ENCODE assay signal across 8 mouse cellular contexts in the genomic region with DNA sequence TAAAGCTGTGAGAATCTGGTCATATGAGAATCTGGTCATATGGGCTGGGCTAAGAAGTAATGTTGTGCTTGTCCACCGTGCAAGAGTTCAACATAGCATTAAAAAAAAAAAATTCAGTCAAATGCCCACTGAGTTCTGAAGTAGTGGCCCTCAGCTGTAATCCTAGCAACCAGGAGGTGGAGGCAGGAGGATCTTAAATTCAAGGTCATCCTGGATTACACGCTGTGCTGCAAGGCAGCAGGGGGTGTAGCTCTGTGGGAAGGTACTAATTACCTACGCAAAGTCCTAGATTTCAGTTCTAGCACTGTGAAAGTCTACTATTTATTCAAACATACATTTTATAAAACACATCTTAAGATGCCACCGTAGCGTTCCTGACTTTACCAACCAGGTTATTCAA. TPM values are rescaled to one million over a fixed set of nuclear protein-coding genes. Genes with fewer than 3 reads are reported as not detected.
DNase-seq lines count a peak whose midpoint lies in the region; ATAC-seq and TF ChIP-seq lines count a peak whose summit lies in the region.

No protein-coding gene starts in this region.

- H3K4me2 ChIP-seq in intestine, embryonic 16.5 days (ENCODE audit: low read depth, low read length) = peak overlapping the region; percentile 68
- H3K4me2 ChIP-seq in neural tube, embryonic 14.5 days (ENCODE audit: low read depth, low read length) = peak overlapping the region; percentile 78

- peak overlapping the region; percentile 62 for H3K4me3 ChIP-seq in left cerebral cortex, adult 2 months
- H3K4me3 ChIP-seq in intestine, embryonic 16.5 days (ENCODE audit: low read length) = peak overlapping the region; percentile 76
- peak overlapping the region; percentile 63 for H3K4me3 ChIP-seq in neural tube, embryonic 14.5 days (ENCODE audit: low read depth, low read length)

- intact Hi-C loops in left cerebral cortex, adult 2 months (cut with DNase I) = loop anchor here (5.0 kb wide), 2 partner anchors 141 to 316 kb away; a partner anchor contains a TSS

- DNase-seq in left cerebral cortex, adult 2 months (ENCODE audit: extremely low spot score in 1 of 2, low spot score in 2 of 2) = no peak
- no peak for DNase-seq in left cerebral cortex, adult 8-10 months (ENCODE audit: low spot score in 2 of 2)
- no peak for DNase-seq in thymus, postnatal 25 days
- no peak for DNase-seq in left cerebral cortex, adult 18-20 months (ENCODE audit: low spot score in 2 of 2)
- DNase-seq in layer of hippocampus, postnatal 36 days = no peak

- H3K27me3 ChIP-seq in intestine, embryonic 16.5 days (replicated peaks; ENCODE audit: control insufficient read depth, insufficient read depth, low read length) = no peaks in the 10 kb centered on the region
- no peaks in the 10 kb centered on the region for H3K27me3 ChIP-seq in neural tube, embryonic 14.5 days (ENCODE audit: control insufficient read depth, insufficient read depth, low read length)

- peak; percentile 23; the same call in 1 of the 2 replicates for ATAC-seq in common myeloid progenitor, adult 5-6 weeks (replicated peaks; ENCODE audit: low read depth, poor library complexity, severe bottlenecking)
- ATAC-seq in intestine, embryonic 16.5 days = no peak
- no peak for ATAC-seq in neural tube, embryonic 14.5 days (ENCODE audit: low read depth)

- TF ChIP-seq CTCF in left cerebral cortex, adult 2 months (IDR thresholded peaks at IDR 0.05) = no peak

- H3K9ac ChIP-seq in intestine, embryonic 16.5 days (ENCODE audit: low read depth, low read length) = peak overlapping the region; percentile 70
- H3K9ac ChIP-seq in neural tube, embryonic 14.5 days (replicated peaks; ENCODE audit: low read depth, low read length) = peak overlapping the region; percentile 52

- peaks cover 11% of the 10 kb centered on the region for H3K4me1 ChIP-seq in intestine, embryonic 16.5 days (ENCODE audit: control insufficient read depth, insufficient read depth, low read length)
- peaks cover 8% of the 10 kb centered on the region; the same call in 1 of the 2 replicates for H3K4me1 ChIP-seq in neural tube, embryonic 14.5 days (ENCODE audit: control insufficient read depth, insufficient read depth, low read length)

- H3K36me3 ChIP-seq in intestine, embryonic 16.5 days (ENCODE audit: control insufficient read depth, insufficient read depth, low read length) = no peaks in the 10 kb centered on the region
- H3K36me3 ChIP-seq in neural tube, embryonic 14.5 days (ENCODE audit: control insufficient read depth, insufficient read depth, low read length) = 0 out of 2 replicates have a peak, but pooled peaks cover 5% of the 10 kb centered on the region

- H3K27ac ChIP-seq in left cerebral cortex, adult 2 months = no peak overlapping the region; the same call in 1 of the 2 replicates
- no peak overlapping the region for H3K27ac ChIP-seq in intestine, embryonic 16.5 days (ENCODE audit: low read length)
- H3K27ac ChIP-seq in neural tube, embryonic 14.5 days (ENCODE audit: low read depth, low read length) = peak overlapping the region; percentile 73; the same call in 1 of the 2 replicates

- H3K9me3 ChIP-seq in intestine, embryonic 16.5 days (ENCODE audit: control insufficient read depth, low read length) = no peaks in the 10 kb centered on the region
- no peaks in the 10 kb centered on the region for H3K9me3 ChIP-seq in neural tube, embryonic 14.5 days (ENCODE audit: control insufficient read depth, low read length)

- 12% methylated on average over 5 of the region's 5 CpGs for WGBS in intestine, embryonic 16.5 days
- WGBS in neural tube, embryonic 14.5 days = 17% methylated on average over 5 of the region's 5 CpGs

RNA-seq across cellular contexts. Expression of a gene that starts 0.8 kb away (rescaled TPM):
- total RNA-seq in left cerebral cortex, adult 2 months (2021) = 10 to 100 TPM; 21.5 to 23.0 TPM
- total RNA-seq in left cerebral cortex, adult 8-10 months (2022) = 10 to 100 TPM; 19.8 to 22.5 (median 20.9) TPM
- total RNA-seq in common myeloid progenitor, adult 5-6 weeks (2017) = 16.8 and 21.7 TPM in 2 replicates
- polyA plus RNA-seq in intestine, embryonic 16.5 days (2015; fragmentation: Nextera tagmentation; extraction: Ambion mirVana) = 18.7 and 21.5 TPM in 2 replicates
- 62.3 and 74.7 TPM in 2 replicates for polyA plus RNA-seq in neural tube, embryonic 14.5 days (2014; fragmentation: Nextera tagmentation; extraction: Ambion mirVana)
- total RNA-seq in left cerebral cortex, adult 18-20 months (2021) = 10 to 100 TPM; 19.4 to 21.0 TPM
- 10 to 100 TPM; 24.3 to 25.8 TPM for total RNA-seq in layer of hippocampus, postnatal 36 days (2021)

RNA-seq across cellular contexts. Expression of a gene that starts 13.4 kb away (rescaled TPM):
- total RNA-seq in left cerebral cortex, adult 2 months (2021) = 10 to 100 TPM; 90.6 to 94.6 TPM
- 10 to 100 TPM; 77.4 to 87.0 (median 84.8) TPM for total RNA-seq in left cerebral cortex, adult 8-10 months (2022)
- 33.6 and 45.0 TPM in 2 replicates for total RNA-seq in common myeloid progenitor, adult 5-6 weeks (2017)
- 17.2 and 19.4 TPM in 2 replicates for polyA plus RNA-seq in intestine, embryonic 16.5 days (2015; fragmentation: Nextera tagmentation; extraction: Ambion mirVana)
- polyA plus RNA-seq in neural tube, embryonic 14.5 days (2014; fragmentation: Nextera tagmentation; extraction: Ambion mirVana) = 42.7 and 50.4 TPM in 2 replicates
- total RNA-seq in left cerebral cortex, adult 18-20 months (2021) = 10 to 100 TPM; 77.1 to 81.1 TPM
- total RNA-seq in layer of hippocampus, postnatal 36 days (2021) = 10 to 100 TPM; 73.9 to 75.0 TPM

RNA-seq across cellular contexts. Expression of a gene that starts 45.3 kb away (rescaled TPM):
- total RNA-seq in left cerebral cortex, adult 2 months (2021) = 10 to 100 TPM; 34.2 to 34.7 TPM
- total RNA-seq in left cerebral cortex, adult 8-10 months (2022) = 10 to 100 TPM; 29.6 to 36.9 (median 33.4) TPM
- total RNA-seq in common myeloid progenitor, adult 5-6 weeks (2017) = 30.4 and 36.7 TPM in 2 replicates
- polyA plus RNA-seq in intestine, embryonic 16.5 days (2015; fragmentation: Nextera tagmentation; extraction: Ambion mirVana) = 5.3 and 6.1 TPM in 2 replicates
- 15.4 and 16.3 TPM in 2 replicates for polyA plus RNA-seq in neural tube, embryonic 14.5 days (2014; fragmentation: Nextera tagmentation; extraction: Ambion mirVana)
- total RNA-seq in left cerebral cortex, adult 18-20 months (2021) = 10 to 100 TPM; 32.2 to 34.6 TPM
- total RNA-seq in layer of hippocampus, postnatal 36 days (2021) = 10 to 100 TPM; 27.2 to 28.0 TPM
